Mouse (Mus musculus) left cerebral cortex, postnatal 36 days (tissue): Measurements from ENCODE around the gene Cnga1. TPM values are rescaled to one million over a fixed set of nuclear protein-coding genes. Genes with fewer than 3 reads are reported as not detected.
"Not testable (repeated sequence)": the region's sequence is repeated elsewhere in the genome, so short reads cannot be mapped to it uniquely, and the experiment has no call there.

Experiments
- DNase-seq, 2 experiments: peaks; one replicate each; pipeline ENCODE4 v3.0.0; 2021 to 2022; ENCODE audit warnings: low spot score in 2 of 2, mixed read lengths in 1 of 2
- intact Hi-C: fragments of 180-260 bp; cut with DNase I; formaldehyde crosslinking; loops from one replicate; pipeline ENCODE4 v1.15.1; 2025
- total RNA-seq, 2 experiments: library from RNA; stranded (reverse); gene quantifications; 2 replicates each; pipeline ENCODE4 v1.2.3; 2021

The Cnga1 gene
- total RNA-seq, 2 experiments from 2014 or later: not detected

DNA sequence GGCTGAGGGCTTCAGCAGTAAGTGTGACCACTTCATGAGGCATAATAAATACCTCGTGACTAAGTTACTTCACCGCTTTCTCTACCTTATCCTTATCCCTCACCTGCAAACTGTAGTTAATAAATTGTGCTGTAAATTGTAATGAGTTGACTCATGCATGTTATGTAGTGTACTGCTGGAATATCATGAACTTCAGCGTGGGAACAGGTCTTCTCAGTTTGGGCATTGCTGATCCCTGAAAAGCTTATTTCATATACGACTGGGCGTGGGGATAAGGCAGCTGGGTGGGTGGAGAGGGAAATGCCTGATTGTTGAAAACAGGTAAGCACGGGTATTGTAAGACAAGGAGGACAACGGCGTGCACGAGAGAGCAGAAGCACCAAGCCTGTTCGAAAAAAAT is 2.9 kb upstream of the Cnga1 start:
- no peak for DNase-seq
- intact Hi-C loops: no loop called here

- DNase-seq: no peak
- intact Hi-C loops: no loop called here
These were observed 2.1 kb upstream of the Cnga1 start for GRCm38 (mm10) chr5:72646131-72646530.

DNA sequence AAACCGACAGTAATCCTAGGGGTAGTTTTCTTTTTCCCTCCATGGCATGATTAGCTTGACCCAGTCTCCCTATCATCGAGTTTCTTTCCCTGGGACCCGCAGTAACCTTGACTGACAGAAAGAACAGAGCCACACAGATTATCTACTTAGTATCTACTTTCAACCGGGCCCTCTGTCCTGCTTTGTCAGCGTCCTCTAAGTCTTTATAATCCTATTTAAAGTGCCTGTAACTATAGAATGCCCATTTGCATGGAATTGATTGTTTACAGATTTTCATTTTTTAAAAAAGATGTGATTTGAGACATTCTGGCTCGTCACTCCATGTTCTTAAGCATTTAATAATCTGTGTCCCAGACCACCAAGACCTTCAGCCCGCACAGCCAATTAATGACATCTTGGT is 420 bp downstream of the Cnga1 start:
- intact Hi-C loops: no loop called here
- no peak for DNase-seq

DNA sequence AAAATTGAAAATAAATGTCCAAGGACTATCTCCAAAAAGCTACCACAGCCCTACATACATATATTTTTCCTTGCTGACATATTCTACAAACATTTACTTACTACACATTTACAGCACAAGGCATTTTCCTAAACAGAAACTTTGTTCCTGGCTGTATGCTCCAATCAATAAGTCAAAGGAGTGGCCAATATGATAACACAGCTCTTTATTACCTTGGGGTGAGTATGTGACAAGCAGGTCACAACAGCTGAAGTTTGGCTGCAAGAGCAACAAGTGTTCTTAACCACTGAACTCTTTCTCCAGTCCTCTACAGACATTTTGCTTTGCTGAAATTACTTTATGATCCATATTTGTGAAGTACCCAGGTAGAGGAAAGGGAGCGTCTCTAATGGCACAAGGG is 4.0 kb downstream of the Cnga1 start:
- no peak for DNase-seq
- intact Hi-C loops: no loop called here

DNA sequence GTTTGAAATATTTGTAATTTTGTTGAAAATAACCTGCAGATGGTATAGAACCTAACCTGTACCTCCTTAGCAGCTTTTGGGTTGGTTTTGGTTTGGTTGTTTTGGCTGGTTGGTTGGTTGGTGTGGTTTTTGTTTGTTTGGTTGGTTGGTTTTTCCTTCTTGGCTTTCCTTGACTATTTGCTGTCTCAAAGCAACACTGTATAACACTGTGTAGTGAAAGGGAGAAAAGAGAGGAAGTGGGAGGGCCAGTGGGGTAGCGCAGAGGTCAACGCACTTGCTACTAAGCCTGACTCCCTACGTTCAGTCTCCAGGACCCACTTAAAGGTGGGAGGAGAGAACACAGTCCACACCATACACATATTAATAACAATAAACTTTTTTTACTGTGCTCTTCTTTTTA is 7.5 kb downstream of the Cnga1 start:
- DNase-seq: no peak
- intact Hi-C loops: no loop called here

DNA sequence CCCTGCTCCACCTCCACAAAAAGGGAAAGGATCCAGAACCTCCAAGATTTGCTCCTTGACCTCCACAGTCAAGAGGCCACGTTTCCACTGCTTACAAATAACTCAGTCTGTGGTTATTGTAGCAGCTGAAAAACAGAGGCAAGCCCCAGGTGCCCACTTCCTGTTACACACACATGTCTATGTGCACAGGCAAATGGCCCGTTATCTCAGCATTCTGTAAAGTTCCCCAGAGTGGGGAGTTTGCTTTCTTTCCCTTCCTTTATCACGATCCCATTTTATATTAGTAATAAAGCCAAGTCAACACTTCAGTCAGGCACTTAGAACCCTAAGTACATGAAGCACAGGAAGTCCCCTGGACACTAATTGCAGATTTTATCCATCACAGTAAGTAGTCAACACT is 8.0 kb downstream of the Cnga1 start:
- no peak for DNase-seq

GRCm38 (mm10) chr5:72634791-72635271 is 9.2 kb downstream of the Cnga1 start:
- DNase-seq: no peak
- intact Hi-C loops: no loop called here

More for the DNA sequence above, 8.0 kb downstream of the Cnga1 start:
- intact Hi-C loops: no loop called here

DNA sequence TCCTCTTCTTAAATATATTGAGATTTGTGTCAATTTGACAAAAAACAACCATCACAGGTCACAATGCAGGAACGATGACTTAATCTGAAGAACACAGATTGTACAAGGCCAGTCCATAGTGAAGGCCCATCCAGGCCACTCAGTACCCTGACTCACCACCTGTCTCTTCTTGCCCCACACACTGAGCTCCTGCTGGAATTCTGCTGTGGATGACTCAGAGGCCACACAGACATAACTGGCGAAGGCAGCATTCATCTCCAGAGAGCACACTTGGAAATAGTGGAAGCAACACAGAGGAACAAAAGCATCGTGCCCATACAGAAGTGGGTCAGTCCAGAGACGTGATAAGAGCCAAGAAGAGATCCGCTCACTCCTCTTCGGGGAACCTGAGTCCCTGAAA is 14.0 kb downstream of the Cnga1 start:
- no peak for DNase-seq
- intact Hi-C loops: no loop called here

DNA sequence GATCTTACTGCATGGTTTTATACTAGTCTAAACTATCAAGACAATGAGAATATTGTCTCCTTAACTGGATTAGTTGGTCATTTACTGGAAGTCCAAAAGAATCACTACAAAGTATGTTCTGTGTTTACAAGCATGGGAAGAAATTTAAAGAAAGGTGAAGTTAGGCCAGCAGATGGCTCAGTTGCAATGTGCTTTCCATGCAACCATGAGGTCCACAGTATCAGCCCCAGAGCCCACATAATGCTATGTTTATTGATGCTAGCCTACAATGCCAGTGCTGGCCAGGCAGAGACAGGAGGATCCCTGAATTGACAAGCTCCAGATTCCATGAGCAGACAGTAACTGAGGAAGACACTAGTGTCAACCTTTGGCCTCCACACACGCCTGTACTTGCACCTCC is 23.1 kb downstream of the Cnga1 start:
- intact Hi-C loops: no loop called here
- DNase-seq: no peak

- no peak for DNase-seq
- intact Hi-C loops: no loop called here
These were observed 26.7 kb downstream of the Cnga1 start for GRCm38 (mm10) chr5:72617413-72617812.

- no peak for DNase-seq
- intact Hi-C loops: no loop called here
These were observed 40.9 kb downstream of the Cnga1 start for GRCm38 (mm10) chr5:72603138-72603537.

DNA sequence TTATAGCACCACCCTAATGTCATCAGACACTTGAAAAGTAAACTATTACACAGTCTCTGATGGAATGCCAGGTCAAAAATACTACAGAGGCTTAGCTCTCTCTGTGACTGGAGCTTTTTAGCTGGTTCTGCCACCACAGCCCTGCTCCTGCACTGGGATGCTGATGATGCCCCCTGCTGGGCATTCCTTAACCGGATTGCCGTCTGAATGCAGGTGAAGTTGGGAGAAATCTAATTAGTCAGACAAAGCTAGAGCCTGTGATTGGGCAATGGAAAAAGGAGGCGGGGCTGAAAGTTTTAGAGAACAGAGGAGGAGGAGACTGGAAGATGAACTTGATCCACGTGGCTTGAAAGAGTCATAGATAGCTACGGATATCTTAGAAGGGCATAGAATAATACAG is 43.1 kb downstream of the Cnga1 start:
- no peak for DNase-seq
- intact Hi-C loops: no loop called here

- no peak for DNase-seq
- intact Hi-C loops: no loop called here
These were observed 56.8 kb downstream of the Cnga1 start, which contains the start of gene Gm5868 for GRCm38 (mm10) chr5:72587192-72587681. Gene Gm5868, minus strand, starts transcription at chr5:72587551.

DNA sequence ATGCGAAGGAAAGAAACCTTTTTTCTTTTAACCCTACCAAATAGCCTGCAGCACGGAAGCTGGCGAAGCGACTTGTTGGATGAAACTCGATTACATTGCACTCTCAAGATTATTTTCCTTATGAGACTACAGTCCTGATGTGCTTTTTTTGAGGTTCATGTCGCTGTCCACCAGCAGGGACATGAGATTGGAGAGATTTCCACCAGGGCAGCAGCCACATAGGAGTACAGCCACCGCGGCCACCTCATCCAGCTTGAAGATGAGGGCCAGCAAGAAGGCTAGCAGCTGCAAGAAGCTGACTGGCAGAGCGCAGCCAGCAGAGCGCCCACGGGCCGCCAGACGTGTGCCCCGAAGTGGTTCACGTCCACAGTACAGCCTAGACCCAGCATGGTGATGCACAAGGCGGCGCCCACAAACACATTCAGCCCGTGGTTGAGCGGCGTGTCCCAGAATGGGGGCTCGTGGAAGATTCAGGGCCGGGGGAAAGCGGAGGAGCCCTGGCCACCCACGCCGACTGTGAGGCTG is 57.3 kb downstream of the Cnga1 start:
- intact Hi-C loops, DNase-seq: not testable (repeated sequence)

- intact Hi-C loops, DNase-seq: not testable (repeated sequence)
These were observed 58.0 kb downstream of the Cnga1 start for GRCm38 (mm10) chr5:72586122-72586521.

GRCm38 (mm10) chr5:72580970-72581332 is 63.1 kb downstream of the Cnga1 start, which contains the start of gene Zar1:
Gene Zar1, minus strand, starts transcription at chr5:72581254.
- intact Hi-C loops, DNase-seq: not testable (repeated sequence)

GRCm38 (mm10) chr5:72580088-72580969 is 63.7 kb downstream of the Cnga1 start:
- DNase-seq, intact Hi-C loops: not testable (repeated sequence)

DNA sequence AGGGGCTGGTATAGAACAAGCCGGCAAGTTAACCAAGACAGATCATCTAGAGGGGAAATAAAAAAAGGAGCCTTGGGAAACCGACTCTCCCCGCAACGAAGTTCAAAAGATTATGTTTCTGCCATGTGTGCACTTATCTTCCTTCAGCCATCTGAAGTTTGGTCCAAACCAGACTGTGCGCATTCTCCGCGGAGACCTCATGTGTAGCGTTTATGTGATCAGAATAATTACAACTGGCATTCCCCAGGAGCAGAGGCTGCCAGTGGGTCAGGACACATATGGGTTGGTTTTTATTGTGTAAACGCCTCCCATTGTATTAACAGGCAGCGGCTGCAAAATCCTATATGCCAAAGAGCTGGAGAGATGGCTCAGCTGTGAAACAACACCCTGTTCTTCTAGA is 64.5 kb downstream of the Cnga1 start:
- intact Hi-C loops: loop anchor here (5.0 kb wide), 1 partner anchor 438 kb away; no protein-coding TSS in a partner anchor

GRCm38 (mm10) chr5:72565621-72566020 is 78.5 kb downstream of the Cnga1 start:
- DNase-seq: no peak
- intact Hi-C loops: no loop called here

More for the DNA sequence above, 64.5 kb downstream of the Cnga1 start:
- DNase-seq: not testable (repeated sequence)

- intact Hi-C loops, DNase-seq: not testable (repeated sequence)
These were observed 80.9 kb downstream of the Cnga1 start for GRCm38 (mm10) chr5:72563183-72563582.
